Mouse (Mus musculus) small intestine, adult 2 months (tissue): ENCODE data around the gene Ifna11.
"Not testable (repeated sequence)": the region's sequence is repeated elsewhere in the genome, so short reads cannot be mapped to it uniquely, and the experiment has no call there.

Experiments used
- CTCF ChIP-seq: fragments of 200-500 bp; IDR thresholded peaks from 2 replicates; pipeline ENCODE4 v1.5.1; 2012; ENCODE audit warnings: low read depth, mild to moderate bottlenecking, control low read depth, inconsistent platforms, low read length, moderate library complexity, mixed read lengths; ENCODE audit not compliant: insufficient replicate concordance, insufficient read length; ENCODE audit errors: extremely low read depth
- POLR2A ChIP-seq: fragments of 200-500 bp; IDR thresholded peaks from 2 replicates; pipeline ENCODE4 v1.6.1; 2012; ENCODE audit warnings: low read depth, mild to moderate bottlenecking, control low read depth, inconsistent platforms, low read length, moderate library complexity

DNA sequence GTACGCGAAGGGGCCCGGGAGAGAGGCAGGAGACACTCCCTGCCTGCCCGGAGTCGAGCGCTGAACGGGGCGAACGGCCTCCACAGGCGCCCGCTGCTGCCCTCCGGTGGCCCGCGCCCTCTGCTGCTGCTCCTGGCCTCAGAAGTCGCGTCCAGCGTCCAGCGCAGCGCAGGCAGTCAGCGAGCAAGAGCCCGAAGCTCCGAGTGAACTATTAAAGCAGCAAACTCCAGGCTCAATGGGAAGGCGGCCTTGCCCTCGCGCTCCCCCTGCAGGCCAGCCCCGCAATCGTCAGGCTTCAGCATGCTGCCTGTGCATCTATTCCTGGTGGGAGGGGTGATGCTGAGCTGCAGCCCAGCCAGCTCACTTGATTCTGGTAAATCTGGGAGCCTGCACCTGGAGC is 34.4 kb upstream of the Ifna11 start, which contains the start of gene Gm13276:
- TF ChIP-seq CTCF, POLR2A: not testable (repeated sequence)
